Comparison of ENCODE assay signal across 31 mouse cellular contexts in genomic region chr1:132420662-132421061, GRCm38 (mm10). TPM values are rescaled to one million over a fixed set of nuclear protein-coding genes. Genes with fewer than 3 reads are reported as not detected.
DNase-seq lines count a peak whose midpoint lies in the region; ATAC-seq and TF ChIP-seq lines count a peak whose summit lies in the region.
"Had no signal": no experiment of that assay in that cellular context is flagged by ENCODE, and none has a peak within 500 bp of the region (broad histone marks: within the 10 kb centered on the region; RNA-seq: fewer than 3 reads in every experiment).

No protein-coding gene starts in this region.

- H3K36me3 ChIP-seq in kidney, postnatal 0 days (ENCODE audit: insufficient read depth, low read length) = no peaks in the 10 kb centered on the region
- no peaks in the 10 kb centered on the region for H3K36me3 ChIP-seq in kidney, embryonic 14.5 days (ENCODE audit: control insufficient read depth, insufficient read depth, low read length)
- no peaks in the 10 kb centered on the region for H3K36me3 ChIP-seq in hindbrain, embryonic 14.5 days (replicated peaks; ENCODE audit: control insufficient read depth, insufficient read depth)
- H3K36me3 ChIP-seq: forebrain, embryonic 10.5 days; forebrain, embryonic 15.5 days; hindbrain, embryonic 15.5 days; lung, embryonic 15.5 days had no signal

- H3K9me3 ChIP-seq in kidney, postnatal 0 days (replicated peaks; ENCODE audit: low read length) = no peaks in the 10 kb centered on the region
- no peaks in the 10 kb centered on the region for H3K9me3 ChIP-seq in kidney, embryonic 14.5 days (ENCODE audit: control insufficient read depth, low read length)
- no peaks in the 10 kb centered on the region for H3K9me3 ChIP-seq in hindbrain, embryonic 14.5 days (ENCODE audit: control insufficient read depth, low read length)
- H3K9me3 ChIP-seq: embryonic facial prominence, embryonic 13.5 days; forebrain, embryonic 10.5 days; forebrain, embryonic 15.5 days; heart, embryonic 13.5 days; hindbrain, embryonic 15.5 days; limb, embryonic 12.5 days; lung, embryonic 15.5 days; midbrain, embryonic 10.5 days; midbrain, embryonic 15.5 days; neural tube, embryonic 13.5 days had no signal

- TF ChIP-seq CTCF in kidney, postnatal 0 days (IDR thresholded peaks at IDR 0.05; ENCODE audit: low read depth) = no peak
- TF ChIP-seq CTCF in layer of hippocampus, adult 2 months (conservative IDR thresholded peaks at IDR 0.05) = no peak

- H3K27ac ChIP-seq in kidney, postnatal 0 days = no peak overlapping the region
- no peak overlapping the region for H3K27ac ChIP-seq in kidney, embryonic 14.5 days (ENCODE audit: low read depth, low read length)
- H3K27ac ChIP-seq in hindbrain, embryonic 14.5 days = no peak overlapping the region
- no peak overlapping the region for H3K27ac ChIP-seq in layer of hippocampus, adult 2 months
- H3K27ac ChIP-seq: embryonic facial prominence, embryonic 13.5 days; forebrain, embryonic 10.5 days; forebrain, embryonic 15.5 days; heart, embryonic 13.5 days; hindbrain, embryonic 15.5 days; limb, embryonic 12.5 days; lung, embryonic 15.5 days; midbrain, embryonic 10.5 days; midbrain, embryonic 15.5 days; neural tube, embryonic 13.5 days had no signal

- H3K27me3 ChIP-seq in kidney, postnatal 0 days (ENCODE audit: insufficient read depth, low read length) = no peaks in the 10 kb centered on the region
- no peaks in the 10 kb centered on the region for H3K27me3 ChIP-seq in kidney, embryonic 14.5 days (ENCODE audit: control insufficient read depth, insufficient read depth, low read length)
- H3K27me3 ChIP-seq in hindbrain, embryonic 14.5 days (ENCODE audit: control insufficient read depth, insufficient read depth, low read length) = no peaks in the 10 kb centered on the region
- H3K27me3 ChIP-seq: embryonic facial prominence, embryonic 13.5 days; forebrain, embryonic 15.5 days; heart, embryonic 13.5 days; hindbrain, embryonic 15.5 days; limb, embryonic 12.5 days; lung, embryonic 15.5 days; midbrain, embryonic 15.5 days; neural tube, embryonic 13.5 days had no signal

- H3K9ac ChIP-seq in kidney, postnatal 0 days (ENCODE audit: low read depth, low read length) = no peak overlapping the region
- H3K9ac ChIP-seq in kidney, embryonic 14.5 days (ENCODE audit: low read depth, low read length) = no peak overlapping the region
- H3K9ac ChIP-seq in hindbrain, embryonic 14.5 days = no peak overlapping the region
- H3K9ac ChIP-seq: embryonic facial prominence, embryonic 13.5 days; forebrain, embryonic 15.5 days; heart, embryonic 13.5 days; hindbrain, embryonic 15.5 days; limb, embryonic 12.5 days; lung, embryonic 15.5 days; midbrain, embryonic 15.5 days; neural tube, embryonic 13.5 days had no signal

- H3K4me2 ChIP-seq in kidney, postnatal 0 days (ENCODE audit: low read length) = no peak overlapping the region
- no peak overlapping the region for H3K4me2 ChIP-seq in kidney, embryonic 14.5 days (replicated peaks; ENCODE audit: low read depth, low read length)
- H3K4me2 ChIP-seq in hindbrain, embryonic 14.5 days (replicated peaks) = no peak overlapping the region
- H3K4me2 ChIP-seq: heart, embryonic 13.5 days; hindbrain, embryonic 15.5 days; limb, embryonic 12.5 days; lung, embryonic 15.5 days; midbrain, embryonic 15.5 days had no signal

- no peak for ATAC-seq in kidney, postnatal 0 days (replicated peaks; ENCODE audit: low FRiP score, low read depth)
- ATAC-seq in kidney, embryonic 14.5 days (ENCODE audit: low FRiP score, low TSS enrichment) = no peak
- peak; percentile 28 for ATAC-seq in megakaryocyte progenitor cell, adult 5-6 weeks (replicated peaks; ENCODE audit: poor library complexity)
- no peak for ATAC-seq in hindbrain, embryonic 14.5 days (ENCODE audit: low FRiP score)
- ATAC-seq: CD4-positive, CD25-positive, alpha-beta regulatory T cell, adult 4 months; forebrain, embryonic 15.5 days; inflammation-experienced regulatory T-cells, adult 6 months; midbrain, embryonic 15.5 days had no signal

- WGBS in kidney, postnatal 0 days = 76% methylated on average over 7 of the region's 7 CpGs
- WGBS in kidney, embryonic 14.5 days = 80% methylated on average over 7 of the region's 7 CpGs
- 87% methylated on average over 7 of the region's 7 CpGs for WGBS in hindbrain, embryonic 14.5 days

- peak; percentile 11 for DNase-seq in kidney, postnatal 0 days (ENCODE audit: low spot score)
- peak; percentile 21 for DNase-seq in MN1 (ENCODE audit: low spot score)
- DNase-seq in gastrocnemius, adult 8-10 months (ENCODE audit: low spot score in 2 of 2) = no peak
- DNase-seq in hindbrain, embryonic 14.5 days (ENCODE audit: low spot score) = no peak
- DNase-seq in layer of hippocampus, adult 2 months (ENCODE audit: low spot score in 2 of 2) = no peak
- no peak for DNase-seq in left cerebral cortex, adult 11 months (ENCODE audit: low spot score)
- DNase-seq: adrenal gland, adult 2 months; adrenal gland, postnatal 36 days; cerebellum, adult 9-11 months; gastrocnemius, postnatal 36 days; heart, postnatal 10 days; kidney, adult 11 months; kidney, postnatal 4 days; layer of hippocampus, postnatal 36 days; lung, postnatal 36 days; thymus, adult 2 months; thymus, postnatal 36 days had no signal

- peaks cover 21% of the 10 kb centered on the region for H3K4me1 ChIP-seq in kidney, postnatal 0 days (replicated peaks; ENCODE audit: insufficient read depth, low read length)
- H3K4me1 ChIP-seq in kidney, embryonic 14.5 days (ENCODE audit: control insufficient read depth, insufficient read depth, low read length) = 0 out of 2 replicates have a peak, but pooled peaks cover 16% of the 10 kb centered on the region
- peaks cover 29% of the 10 kb centered on the region for H3K4me1 ChIP-seq in hindbrain, embryonic 14.5 days (replicated peaks; ENCODE audit: control insufficient read depth, insufficient read depth, low read length)

- no peak overlapping the region for H3K4me3 ChIP-seq in kidney, postnatal 0 days (replicated peaks; ENCODE audit: low read depth, low read length)
- no peak overlapping the region for H3K4me3 ChIP-seq in kidney, embryonic 14.5 days (ENCODE audit: low read length)
- no peak overlapping the region for H3K4me3 ChIP-seq in hindbrain, embryonic 14.5 days (replicated peaks; ENCODE audit: low read length)
- no peak overlapping the region for H3K4me3 ChIP-seq in layer of hippocampus, adult 2 months
- H3K4me3 ChIP-seq: embryonic facial prominence, embryonic 13.5 days; forebrain, embryonic 15.5 days; heart, embryonic 13.5 days; hindbrain, embryonic 15.5 days; limb, embryonic 12.5 days; lung, embryonic 15.5 days; midbrain, embryonic 15.5 days; neural tube, embryonic 13.5 days had no signal

RNA-seq across cellular contexts. Expression of gene Dstyk, which starts 3.3 kb away (rescaled TPM):
- 12.5 and 13.9 TPM in 2 replicates for polyA plus RNA-seq in kidney, postnatal 0 days (2015; fragmentation: Nextera tagmentation; extraction: Ambion mirVana)
- 14.9 and 22.1 TPM in 2 replicates for polyA plus RNA-seq in kidney, embryonic 14.5 days (2014; fragmentation: Nextera tagmentation; extraction: Ambion mirVana)
- 14.2 and 20.1 TPM in 2 replicates for total RNA-seq in megakaryocyte progenitor cell, adult 5-6 weeks (2015)
- total RNA-seq in megakaryocyte progenitor cell, adult 5-6 weeks (2017) = 16.0 and 22.3 TPM in 2 replicates
- 10 to 100 TPM in 1 of 4 experiments, 1 to 10 TPM in 3; 7.7 to 11.2 (median 8.5) TPM for total RNA-seq in gastrocnemius, adult 8-10 months (2022)
- polyA plus RNA-seq in hindbrain, embryonic 14.5 days (2014; fragmentation: Nextera tagmentation; extraction: Ambion mirVana) = 10.0 and 10.4 TPM in 2 replicates
- 10 to 100 TPM; 49.0 to 50.2 TPM for total RNA-seq in layer of hippocampus, adult 2 months (2021)

RNA-seq across cellular contexts. Expression of gene Tmcc2, which starts 29.6 kb away (rescaled TPM):
- 4.3 and 4.5 TPM in 2 replicates for polyA plus RNA-seq in kidney, postnatal 0 days (2015; fragmentation: Nextera tagmentation; extraction: Ambion mirVana)
- 5.5 and 6.2 TPM in 2 replicates for polyA plus RNA-seq in kidney, embryonic 14.5 days (2014; fragmentation: Nextera tagmentation; extraction: Ambion mirVana)
- 2.9 and 6.1 TPM in 2 replicates for total RNA-seq in megakaryocyte progenitor cell, adult 5-6 weeks (2015)
- total RNA-seq in megakaryocyte progenitor cell, adult 5-6 weeks (2017) = 5.5 and 6.0 TPM in 2 replicates
- 10 to 100 TPM; 38.8 to 60.0 (median 49.4) TPM for total RNA-seq in gastrocnemius, adult 8-10 months (2022)
- 31.0 and 33.9 TPM in 2 replicates for polyA plus RNA-seq in hindbrain, embryonic 14.5 days (2014; fragmentation: Nextera tagmentation; extraction: Ambion mirVana)
- 100 to 1,000 TPM; 242 to 256 TPM for total RNA-seq in layer of hippocampus, adult 2 months (2021)

RNA-seq across cellular contexts. Expression of gene Rbbp5, which starts 56.5 kb away (rescaled TPM):
- 29.7 and 30.1 TPM in 2 replicates for polyA plus RNA-seq in kidney, postnatal 0 days (2015; fragmentation: Nextera tagmentation; extraction: Ambion mirVana)
- 27.9 and 47.3 TPM in 2 replicates for polyA plus RNA-seq in kidney, embryonic 14.5 days (2014; fragmentation: Nextera tagmentation; extraction: Ambion mirVana)
- 47.7 and 50.0 TPM in 2 replicates for total RNA-seq in megakaryocyte progenitor cell, adult 5-6 weeks (2015)
- 51.8 and 72.9 TPM in 2 replicates for total RNA-seq in megakaryocyte progenitor cell, adult 5-6 weeks (2017)
- 10 to 100 TPM; 17.6 to 21.6 (median 19.1) TPM for total RNA-seq in gastrocnemius, adult 8-10 months (2022)
- polyA plus RNA-seq in hindbrain, embryonic 14.5 days (2014; fragmentation: Nextera tagmentation; extraction: Ambion mirVana) = 40.9 and 47.3 TPM in 2 replicates
- 10 to 100 TPM; 64.0 to 71.1 TPM for total RNA-seq in layer of hippocampus, adult 2 months (2021)

Comparison
In these comparisons a context has a peak if more than half of its experiments do, and no peak if none do; other contexts are left out.
1. DNase-seq: peak in kidney, postnatal 0 days (single experiment) and MN1 (single experiment); none in gastrocnemius, adult 8-10 months (0 of 2), hindbrain, embryonic 14.5 days (single experiment), layer of hippocampus, adult 2 months (0 of 2) and left cerebral cortex, adult 11 months (single experiment).
2. RNA of gene Tmcc2, which starts 29.6 kb away (total RNA-seq): 242 to 256 TPM in layer of hippocampus, adult 2 months and 38.8 to 60.0 TPM in gastrocnemius, adult 8-10 months; 2.9 to 6.1 TPM in megakaryocyte progenitor cell, adult 5-6 weeks; every median in the first group is over 4 times any median in the second.